Mouse (Mus musculus): ENCODE results near the gene Med6.

The Med6 gene

GRCm38 (mm10) chr12:81564173-81564572 lies 30.6 kb downstream of the Med6 start:
- in situ Hi-C loops (cut with MboI, MseI): no loop called here

- in situ Hi-C loops (cut with MboI, MseI): no loop called here
Observed at GRCm38 (mm10) chr12:81549286-81549685, 45.5 kb downstream of the Med6 start.

GRCm38 (mm10) chr12:81547163-81547562 lies 47.6 kb downstream of the Med6 start:
- in situ Hi-C loops (cut with MboI, MseI): no loop called here

GRCm38 (mm10) chr12:81533029-81533419 lies 61.8 kb downstream of the Med6 start:
- in situ Hi-C loops (cut with MboI, MseI): loop anchor here (5.0 kb wide), 1 partner anchor 46 kb away; the partner anchor contains the start of gene Cox16

GRCm38 (mm10) chr12:81532316-81533028 lies 62.3 kb downstream of the Med6 start, which contains the start of the genes Gm20498 and Synj2bp:
Gm20498 (minus strand) TSS chr12:81532905.
Synj2bp (minus strand) TSS chr12:81532911.
- in situ Hi-C loops (cut with MboI, MseI): loop anchor here (5.0 kb wide), 1 partner anchor 45 kb away; the partner anchor contains the start of gene Cox16

GRCm38 (mm10) chr12:81530587-81530986 lies 64.2 kb downstream of the Med6 start:
- in situ Hi-C loops (cut with MboI, MseI): loop anchor here (5.0 kb wide), 1 partner anchor 43 kb away; the partner anchor contains the start of gene Cox16
